Mouse (Mus musculus) neural tube, embryonic 12.5 days (tissue): ENCODE data around the gene Qrich2. TPM values are rescaled to one million over a fixed set of nuclear protein-coding genes. Genes with fewer than 3 reads are reported as not detected.
"Not testable (repeated sequence)": the region's sequence is repeated elsewhere in the genome, so short reads cannot be mapped to it uniquely, and the experiment has no call there.

Experiments used
- ATAC-seq: fragments of 200-750 bp; cut with Nextera tagmentation; 2 replicates; pipeline ENCODE4 v1.8.0; 2017; ENCODE audit warnings: low read depth, mild to moderate bottlenecking, moderate TSS enrichment, moderate library complexity; ENCODE audit not compliant: low FRiP score
- H3K27ac ChIP-seq: fragments of 300-500 bp; sonication (generic); 2 replicates; pipeline ENCODE4 v1.5.1; 2016
- H3K27me3 ChIP-seq: fragments of 300-500 bp; sonication (generic); replicated peaks from 2 replicates; pipeline ENCODE4 v1.6.1; 2016; ENCODE audit warnings: mild to moderate bottlenecking
- H3K36me3 ChIP-seq: fragments of 300-500 bp; sonication (generic); 2 replicates; pipeline ENCODE4 v1.6.1; 2016; ENCODE audit warnings: mild to moderate bottlenecking
- H3K4me1 ChIP-seq: fragments of 300-500 bp; sonication (generic); 2 replicates; pipeline ENCODE4 v1.6.1; 2016
- H3K4me2 ChIP-seq: fragments of 300-500 bp; sonication (generic); replicated peaks from 2 replicates; pipeline ENCODE4 v1.6.1; 2016; ENCODE audit warnings: mild to moderate bottlenecking
- H3K4me3 ChIP-seq: fragments of 300-500 bp; sonication (generic); 2 replicates; pipeline ENCODE4 v1.5.1; 2016
- H3K9ac ChIP-seq: fragments of 300-500 bp; sonication (generic); 2 replicates; pipeline ENCODE4 v1.6.1; 2016; ENCODE audit warnings: mild to moderate bottlenecking
- H3K9me3 ChIP-seq: fragments of 300-500 bp; sonication (generic); 2 replicates; pipeline ENCODE4 v1.6.1; 2016; ENCODE audit warnings: mild to moderate bottlenecking
- WGBS: fragments of 180-500 bp; shearing (Covaris S2); methylation state at CpG from one replicate; pipeline ENCODE4 v1.1.7; 2016; 5-methylcytosine and 5-hydroxymethylcytosine counted together
- polyA plus RNA-seq: library from polyadenylated mRNA; unstranded; fragments of >200 nt; fragmentation: Nextera tagmentation; extraction: Ambion mirVana; gene quantifications from 2 replicates; pipeline ENCODE4 v1.2.1, GENCODE M21; 2016

Qrich2 gene
- polyA plus RNA-seq, 1 experiment from 2014 or later = not detected

- 44% methylated on average over 6 of the region's 6 CpGs for WGBS
- Histone ChIP-seq H3K4me1 (peaks cover 6% of the 10 kb centered on the region; the same call in 1 of the 2 replicates), H3K36me3 (no peaks in the 10 kb centered on the region), H3K9ac (no peak overlapping the region), H3K4me3 (no peak overlapping the region), H3K4me2 (peak overlapping the region; percentile 46; the same call in 1 of the 2 replicates), H3K27ac (no peak overlapping the region), H3K27me3 (no peaks in the 10 kb centered on the region), H3K9me3 (no peaks in the 10 kb centered on the region)
- ATAC-seq = no peak
These were observed 33.0 kb upstream of the Qrich2 start for GRCm38 (mm10) chr11:116499018-116499417.

GRCm38 (mm10) chr11:116498596-116498995 lies 32.6 kb upstream of the Qrich2 start:
- Histone ChIP-seq H3K4me1 (peaks cover 8% of the 10 kb centered on the region; the same call in 1 of the 2 replicates), H3K4me2 (peak overlapping the region; percentile 46), H3K27ac (no peak overlapping the region), H3K9me3 (no peaks in the 10 kb centered on the region), H3K4me3 (peak overlapping the region; percentile 12; the same call in 1 of the 2 replicates), H3K36me3 (no peaks in the 10 kb centered on the region), H3K9ac (no peak overlapping the region), H3K27me3 (no peaks in the 10 kb centered on the region)
- no peak for ATAC-seq
- 32% methylated on average over 32 of the region's 34 CpGs for WGBS

GRCm38 (mm10) chr11:116497313-116497712 lies 31.3 kb upstream of the Qrich2 start:
- Histone ChIP-seq H3K27ac (no peak overlapping the region), H3K4me3 (no peak overlapping the region), H3K4me2 (no peak overlapping the region), H3K9ac (no peak overlapping the region), H3K27me3 (no peaks in the 10 kb centered on the region), H3K36me3 (no peaks in the 10 kb centered on the region), H3K4me1 (peaks cover 8% of the 10 kb centered on the region; the same call in 1 of the 2 replicates), H3K9me3 (no peaks in the 10 kb centered on the region)
- ATAC-seq = no peak
- 86% methylated on average over 4 of the region's 4 CpGs for WGBS

GRCm38 (mm10) chr11:116494474-116495174 lies 28.6 kb upstream of the Qrich2 start:
- 58% methylated on average over 13 of the region's 13 CpGs for WGBS
- Histone ChIP-seq H3K4me2 (peak overlapping the region; percentile 16; the same call in 1 of the 2 replicates), H3K4me1 (peaks cover 8% of the 10 kb centered on the region; the same call in 1 of the 2 replicates), H3K9ac (no peak overlapping the region), H3K27ac (no peak overlapping the region), H3K36me3 (no peaks in the 10 kb centered on the region), H3K4me3 (no peak overlapping the region), H3K27me3 (no peaks in the 10 kb centered on the region), H3K9me3 (no peaks in the 10 kb centered on the region)
- no peak for ATAC-seq

- peak within 1 kb of the TSS; percentile 16; the same call in 1 of the 2 replicates for H3K4me2 ChIP-seq
- no peak within 1 kb of the TSS for H3K9ac ChIP-seq
- H3K4me3 ChIP-seq = no peak within 1 kb of the TSS
- no peak for ATAC-seq
- no peaks in the 10 kb centered on the region for H3K9me3 ChIP-seq
- WGBS = 25% methylated on average over 4 of the region's 4 CpGs
- no peaks in the 10 kb centered on the region for H3K36me3 ChIP-seq
- peaks cover 12% of the 10 kb centered on the region for H3K4me1 ChIP-seq
- no peak within 1 kb of the TSS for H3K27ac ChIP-seq
- no peaks in the 10 kb centered on the region for H3K27me3 ChIP-seq
These were observed 27.8 kb upstream of the Qrich2 start, which contains the start of gene Prpsap1 for GRCm38 (mm10) chr11:116493795-116494252. TSS of gene Prpsap1 (minus strand) at chr11:116494202.

- Histone ChIP-seq H3K27ac (no peak overlapping the region), H3K4me2 (no peak overlapping the region), H3K4me1 (peaks cover 8% of the 10 kb centered on the region), H3K9me3 (no peaks in the 10 kb centered on the region), H3K9ac (no peak overlapping the region), H3K36me3 (no peaks in the 10 kb centered on the region), H3K27me3 (no peaks in the 10 kb centered on the region), H3K4me3 (no peak overlapping the region)
- no peak for ATAC-seq
- WGBS = 83% methylated on average over 5 of the region's 5 CpGs
These were observed 27.1 kb upstream of the Qrich2 start for GRCm38 (mm10) chr11:116493191-116493590.

GRCm38 (mm10) chr11:116492507-116492906 lies 26.5 kb upstream of the Qrich2 start:
- H3K9me3 ChIP-seq, H3K4me1 ChIP-seq, H3K4me2 ChIP-seq, H3K9ac ChIP-seq, H3K27ac ChIP-seq, H3K36me3 ChIP-seq, ATAC-seq, H3K27me3 ChIP-seq, H3K4me3 ChIP-seq: not testable (repeated sequence)
- 71% methylated on average over 1 of the region's 1 CpGs for WGBS

- Histone ChIP-seq H3K36me3 (peaks cover 14% of the 10 kb centered on the region), H3K4me3 (no peak overlapping the region), H3K9me3 (no peaks in the 10 kb centered on the region), H3K27ac (no peak overlapping the region), H3K4me2 (peak overlapping the region; percentile 79; the same call in 1 of the 2 replicates), H3K9ac (no peak overlapping the region), H3K4me1 (peaks cover 8% of the 10 kb centered on the region), H3K27me3 (no peaks in the 10 kb centered on the region)
- no peak for ATAC-seq
- WGBS = 76% methylated on average over 6 of the region's 6 CpGs
These were observed 25.3 kb upstream of the Qrich2 start for GRCm38 (mm10) chr11:116491338-116491737.

- Histone ChIP-seq H3K4me2 (peak overlapping the region; percentile 79), H3K27me3 (no peaks in the 10 kb centered on the region), H3K9ac (peak overlapping the region; percentile 95), H3K9me3 (no peaks in the 10 kb centered on the region), H3K4me3 (peak overlapping the region; percentile 99), H3K36me3 (peaks cover 23% of the 10 kb centered on the region), H3K4me1 (peaks cover 8% of the 10 kb centered on the region), H3K27ac (peak overlapping the region; percentile 91)
- ATAC-seq = peak; percentile 89
- WGBS = under 1% methylated on average over 62 of the region's 62 CpGs
These were observed 24.4 kb upstream of the Qrich2 start for GRCm38 (mm10) chr11:116490232-116491107.

GRCm38 (mm10) chr11:116489771-116490231 lies 23.8 kb upstream of the Qrich2 start:
- Histone ChIP-seq H3K4me3 (peak overlapping the region; percentile 99), H3K9me3 (no peaks in the 10 kb centered on the region), H3K9ac (peak overlapping the region; percentile 95), H3K36me3 (peaks cover 29% of the 10 kb centered on the region), H3K4me2 (peak overlapping the region; percentile 79), H3K27ac (peak overlapping the region; percentile 91), H3K27me3 (no peaks in the 10 kb centered on the region), H3K4me1 (peaks cover 8% of the 10 kb centered on the region)
- ATAC-seq = peak; percentile 74
- WGBS = under 1% methylated on average over 39 of the region's 39 CpGs

GRCm38 (mm10) chr11:116488693-116489375 lies 22.8 kb upstream of the Qrich2 start:
- Histone ChIP-seq H3K4me1 (peaks cover 4% of the 10 kb centered on the region), H3K36me3 (peaks cover 38% of the 10 kb centered on the region), H3K4me3 (peak overlapping the region; percentile 99), H3K9ac (peak overlapping the region; percentile 95; the same call in 1 of the 2 replicates), H3K4me2 (peak overlapping the region; percentile 79), H3K27me3 (no peaks in the 10 kb centered on the region), H3K9me3 (no peaks in the 10 kb centered on the region), H3K27ac (no peak overlapping the region)
- no peak for ATAC-seq
- WGBS = 79% methylated on average over 14 of the region's 14 CpGs
